Mouse (Mus musculus): ENCODE data around the gene Gdf5.

- TF ChIP-seq CTCF (IDR thresholded peaks at IDR 0.05; ENCODE audit: control insufficient read depth, insufficient read depth, insufficient read length), result no peak
- no peak for TF ChIP-seq MAX (IDR thresholded peaks at IDR 0.05)
- TF ChIP-seq FOSL1 (IDR thresholded peaks at IDR 0.05; ENCODE audit: insufficient read depth, low read length, poor library complexity, severe bottlenecking), result no peak
- no peak for TF ChIP-seq USF1 (IDR thresholded peaks at IDR 0.05; ENCODE audit: low read depth)
- TF ChIP-seq CEBPB (IDR thresholded peaks at IDR 0.05; ENCODE audit: low read depth), result no peak
These were observed 3.3 kb downstream of the Gdf5 start for GRCm38 (mm10) chr2:155941697-155942442.

Measured in C2C12 (cell line).